Mouse (Mus musculus) erythroblast, embryonic 14.5 days (primary cell): ENCODE results near the gene Ubqln4.

Experiments used
- GATA1 ChIP-seq: IDR thresholded peaks from 2 replicates; pipeline ENCODE4 v1.6.1; 2012; ENCODE audit warnings: low read length, inconsistent platforms, mixed read lengths
- TAL1 ChIP-seq: IDR thresholded peaks from 3 replicates; pipeline ENCODE4 v1.6.1; 2012; ENCODE audit warnings: low read length, inconsistent platforms, mixed read lengths

DNA sequence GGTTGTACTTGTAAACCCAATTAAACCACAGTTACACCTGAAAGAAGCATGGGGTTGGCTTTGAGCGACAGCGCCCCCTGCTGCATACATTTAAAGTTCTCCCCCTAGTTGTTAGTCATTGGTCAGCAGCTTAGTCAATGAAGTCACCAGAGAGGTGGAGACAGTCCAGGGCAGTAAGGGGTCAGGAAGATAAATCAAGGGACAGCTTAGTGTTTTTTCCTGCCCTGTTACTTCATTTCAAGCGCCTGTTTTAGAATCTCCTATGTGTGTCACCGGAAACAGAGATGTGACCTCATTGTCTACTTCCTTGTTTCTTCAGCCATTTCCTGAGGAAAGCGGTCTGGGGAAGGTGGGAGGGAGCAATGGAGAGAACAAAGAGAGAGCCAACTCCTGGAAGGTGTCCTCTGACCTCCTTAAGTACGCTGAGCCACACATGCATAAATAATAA is 50.2 kb downstream of the Ubqln4 start:
- TF ChIP-seq TAL1 (no peak), GATA1 (no peak)
